Mouse (Mus musculus) ES-E14 (cell line): ENCODE results near the gene Ryr1. TPM values are rescaled to one million over a fixed set of nuclear protein-coding genes. Genes with fewer than 3 reads are reported as not detected.

Source experiments
- DNase-seq: peaks from one replicate; pipeline ENCODE4 v3.0.0-alpha.2; 2013; ENCODE audit warnings: low read depth, low spot score
- H3K27ac ChIP-seq: 2 replicates; pipeline ENCODE4 v1.5.1; 2012; ENCODE audit warnings: low read depth, mild to moderate bottlenecking, low read length, moderate library complexity, mixed read lengths; ENCODE audit not compliant: poor library complexity, insufficient read depth, severe bottlenecking
- H3K36me3 ChIP-seq: 2 replicates; pipeline ENCODE4 v1.6.1; 2012; ENCODE audit warnings: mild to moderate bottlenecking, low read length, moderate library complexity, mixed read lengths; ENCODE audit not compliant: control insufficient read depth, poor library complexity, insufficient read depth, severe bottlenecking
- H3K4me1 ChIP-seq, 2 experiments: fragments of 150-350 bp in 1 of 2; sonication (generic) in 1 of 2; 2 replicates each; pipeline ENCODE4 v1.6.1; 2012; ENCODE audit warnings: low read length in 2 of 2, mild to moderate bottlenecking in 1 of 2, mixed read lengths in 1 of 2; ENCODE audit not compliant: control insufficient read depth in 2 of 2, insufficient read depth in 2 of 2, poor library complexity in 1 of 2
- H3K4me3 ChIP-seq, 2 experiments: fragments of 150-350 bp in 1 of 2; sonication (generic) in 1 of 2; 2 replicates each; pipeline ENCODE4 v1.5.1; 2012; ENCODE audit warnings: low read length in 2 of 2, low read depth in 1 of 2, mild to moderate bottlenecking in 1 of 2, mixed read lengths in 1 of 2; ENCODE audit not compliant: insufficient read depth in 1 of 2, poor library complexity in 1 of 2, severe bottlenecking in 1 of 2
- H3K9ac ChIP-seq: 2 replicates; pipeline ENCODE4 v1.6.1; 2012; ENCODE audit warnings: low read depth, mild to moderate bottlenecking, low read length, mixed read lengths; ENCODE audit not compliant: poor library complexity, insufficient read depth, severe bottlenecking
- H3K9me3 ChIP-seq: fragments of 150-350 bp; sonication (generic); 2 replicates; pipeline ENCODE4 v1.6.1; 2012; ENCODE audit warnings: low read depth, mild to moderate bottlenecking, low read length; ENCODE audit not compliant: control insufficient read depth, insufficient read depth
- CHD2 ChIP-seq: IDR thresholded peaks from 2 replicates; pipeline ENCODE4 v1.6.1; 2014; ENCODE audit warnings: mild to moderate bottlenecking, low read depth, low read length, inconsistent platforms
- HCFC1 ChIP-seq: IDR thresholded peaks from 2 replicates; pipeline ENCODE4 v1.6.1; 2012; ENCODE audit warnings: low read length, inconsistent platforms, borderline replicate concordance; ENCODE audit not compliant: insufficient read depth
- MAFK ChIP-seq: IDR thresholded peaks from 2 replicates; pipeline ENCODE4 v1.6.1; 2014; ENCODE audit warnings: mild to moderate bottlenecking, low read depth, low read length, inconsistent platforms; ENCODE audit not compliant: insufficient read depth
- ZC3H11A ChIP-seq: IDR thresholded peaks from 2 replicates; pipeline ENCODE4 v1.6.1; 2012; ENCODE audit warnings: low read depth, mild to moderate bottlenecking, inconsistent platforms, low read length, borderline replicate concordance
- ZNF384 ChIP-seq: IDR thresholded peaks from 2 replicates; pipeline ENCODE4 v1.6.1; 2012; ENCODE audit warnings: low read depth, low read length, inconsistent platforms
- in situ Hi-C, 2 experiments: fragments of 600-800 bp; cut with MboI; formaldehyde crosslinking; loops; one replicate each; pipeline ENCODE4 v1.15.1; 2025; ENCODE audit warnings: low sequenced_read_pairs in 2 of 2, inconsistent platforms in 1 of 2; ENCODE audit not compliant: unreplicated experiment in 2 of 2
- total RNA-seq: library from RNA; depleted of rRNA; stranded (reverse); fragments of 300-350 nt; gene quantifications from 2 replicates; pipeline ENCODE4 v1.2.3, GENCODE M21; 2012

Ryr1 gene
- total RNA-seq, 1 experiment: 5.1 TPM

- in situ Hi-C loops: no loop called here
- H3K9me3 ChIP-seq: no peaks in the 10 kb centered on the region
- H3K4me3 ChIP-seq: no peak overlapping the region
- no peak overlapping the region for H3K9ac ChIP-seq
- no peak for TF ChIP-seq ZNF384
- TF ChIP-seq HCFC1: no peak
- no peak for TF ChIP-seq MAFK
- no peak for TF ChIP-seq CHD2
- TF ChIP-seq ZC3H11A: no peak
- no peaks in the 10 kb centered on the region for H3K36me3 ChIP-seq
- H3K27ac ChIP-seq: no peak overlapping the region
- H3K4me1 ChIP-seq: peaks cover 5 to 22% of the 10 kb centered on the region in 2 experiments; a peak in 3 of 4 replicates
- DNase-seq: no peak
Measured at GRCm38 (mm10) chr7:29048615-29049014, 76.4 kb downstream of the Ryr1 start.

DNA sequence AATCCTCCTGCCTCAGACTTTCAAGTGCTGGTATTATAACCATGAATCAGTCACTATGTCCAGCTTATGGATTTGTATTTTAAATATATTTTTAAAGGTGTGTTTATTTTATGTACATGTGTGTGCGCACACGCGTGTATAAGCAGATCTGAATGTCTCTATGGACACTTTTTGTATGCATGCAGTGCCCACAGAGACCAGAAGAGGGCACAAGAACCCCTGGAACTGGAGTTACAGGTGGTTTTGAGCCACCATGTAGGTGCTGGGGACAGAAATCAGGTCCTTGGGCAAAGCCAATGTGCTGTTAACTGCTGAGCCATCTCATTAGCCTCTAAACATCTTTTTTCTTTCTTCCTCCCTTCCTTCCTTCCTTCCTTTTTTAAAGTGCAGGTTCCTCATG, 76.9 kb downstream of the Ryr1 start:
- Histone ChIP-seq H3K36me3 (no peaks in the 10 kb centered on the region), H3K9ac (no peak overlapping the region), H3K4me3 (no peak overlapping the region), H3K9me3 (no peaks in the 10 kb centered on the region), H3K4me1 (peaks cover 5 to 21% of the 10 kb centered on the region in 2 experiments; a peak in 3 of 4 replicates), H3K27ac (no peak overlapping the region)
- no peak for TF ChIP-seq CHD2
- TF ChIP-seq MAFK: no peak
- TF ChIP-seq HCFC1: no peak
- TF ChIP-seq ZNF384: no peak
- DNase-seq: no peak
- in situ Hi-C loops: no loop called here

- Histone ChIP-seq H3K9ac (no peak overlapping the region), H3K27ac (no peak overlapping the region), H3K4me1 (peaks cover 5 to 17% of the 10 kb centered on the region in 2 experiments; a peak in 2 of 4 replicates), H3K9me3 (no peaks in the 10 kb centered on the region), H3K36me3 (no peaks in the 10 kb centered on the region), H3K4me3 (peak overlapping the region in 1 of 2 experiments; percentile 32; a peak in 2 of 4 replicates)
- TF ChIP-seq CHD2: no peak
- no peak for TF ChIP-seq HCFC1
- TF ChIP-seq ZC3H11A: no peak
- no peak for TF ChIP-seq MAFK
- TF ChIP-seq ZNF384: no peak
- in situ Hi-C loops: no loop called here
- DNase-seq: no peak
Measured at GRCm38 (mm10) chr7:29046533-29046932, 78.4 kb downstream of the Ryr1 start.

DNA sequence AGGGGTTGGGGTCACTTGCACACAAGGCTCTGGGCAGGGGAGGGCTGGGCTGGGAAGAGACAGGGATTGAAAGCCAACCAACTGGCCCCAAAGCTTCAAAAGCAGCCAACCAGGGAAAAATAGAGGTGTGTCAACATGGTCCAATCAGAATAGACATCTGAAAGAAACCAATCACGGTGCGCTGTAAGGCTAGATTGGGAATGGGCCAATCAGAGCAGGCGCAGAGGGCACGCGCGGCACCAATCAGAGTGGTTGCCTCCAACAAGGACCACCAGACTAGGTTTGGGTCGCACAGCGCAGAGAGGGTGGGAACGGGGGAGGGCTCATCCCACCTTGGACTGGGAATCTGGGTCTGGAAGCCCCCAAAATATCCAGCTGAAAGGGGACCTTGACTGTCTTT, 80.7 kb downstream of the Ryr1 start:
- peaks cover 5 to 18% of the 10 kb centered on the region in 2 experiments; a peak in 2 of 4 replicates for H3K4me1 ChIP-seq
- peak; percentile 79 for TF ChIP-seq CHD2
- no peak for TF ChIP-seq ZC3H11A
- no peak for TF ChIP-seq HCFC1
- no peak for TF ChIP-seq ZNF384
- H3K9me3 ChIP-seq: no peaks in the 10 kb centered on the region
- in situ Hi-C loops: no loop called here
- H3K36me3 ChIP-seq: no peaks in the 10 kb centered on the region
- H3K9ac ChIP-seq: no peak overlapping the region
- DNase-seq: no peak
- H3K27ac ChIP-seq: no peak overlapping the region
- peak overlapping the region in 1 of 2 experiments; percentile 34; a peak in 1 of 4 replicates for H3K4me3 ChIP-seq

DNA sequence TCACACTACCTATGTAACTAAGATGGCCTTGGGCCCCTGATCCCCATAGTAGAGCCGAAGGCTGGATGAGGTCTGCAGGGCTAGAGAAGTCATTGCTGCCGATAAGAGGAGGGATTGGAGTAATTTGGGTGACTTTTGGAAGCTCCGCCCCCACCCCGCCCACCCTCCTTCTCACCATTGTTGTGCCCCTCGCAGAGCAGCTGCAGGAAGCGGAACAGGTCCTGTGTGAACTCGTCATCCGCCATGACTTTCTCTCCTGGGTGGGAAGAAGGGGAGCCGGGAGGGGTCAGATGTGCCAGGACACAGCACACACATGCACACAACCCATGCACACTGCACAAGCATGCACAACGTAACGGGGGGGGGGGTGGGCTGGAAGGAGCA, 81.3 kb downstream of the Ryr1 start:
- peaks cover 5 to 18% of the 10 kb centered on the region in 2 experiments; a peak in 2 of 4 replicates for H3K4me1 ChIP-seq
- no peaks in the 10 kb centered on the region for H3K9me3 ChIP-seq
- in situ Hi-C loops: no loop called here
- no peak overlapping the region for H3K27ac ChIP-seq
- no peak for DNase-seq
- H3K4me3 ChIP-seq: peak overlapping the region; percentile 4 to 34; a peak in 1 of 4 replicates
- H3K36me3 ChIP-seq: no peaks in the 10 kb centered on the region
- TF ChIP-seq MAFK (no peak), ZC3H11A (no peak), ZNF384 (no peak), HCFC1 (no peak), CHD2 (no peak)
- H3K9ac ChIP-seq: no peak overlapping the region
